Mouse (Mus musculus): Measurements from ENCODE around the gene Bok.

DNA sequence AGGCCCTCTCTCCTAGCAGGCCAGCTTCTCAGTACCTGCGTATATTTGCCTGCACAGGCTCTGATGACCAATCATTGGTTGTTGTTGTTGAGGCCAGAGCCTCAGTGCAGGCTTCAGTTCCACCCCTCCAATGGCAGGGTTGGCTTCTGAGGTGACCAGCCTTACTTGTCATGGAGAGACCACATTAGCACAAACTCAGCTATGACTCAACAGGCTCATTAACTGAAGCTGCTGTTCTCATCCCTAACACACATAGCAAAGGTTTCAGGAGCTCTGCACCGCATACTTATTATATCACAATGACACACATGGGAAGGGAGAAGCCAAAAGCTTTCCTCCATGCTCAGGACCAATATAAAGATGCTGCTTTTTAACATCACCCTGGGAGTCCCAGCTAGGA lies 55.2 kb downstream of the Bok start:
- TF ChIP-seq POLR2A (IDR thresholded peaks at IDR 0.05; ENCODE audit: borderline replicate concordance, extremely low read depth, low read depth, low read length) (no peak), CTCF (IDR thresholded peaks at IDR 0.05; ENCODE audit: insufficient read depth, low read length) (no peak)

All from lung, adult 2 months (tissue).